Mouse (Mus musculus): ENCODE data around the gene Nipa1.

- TF ChIP-seq CTCF (conservative IDR thresholded peaks at IDR 0.05; ENCODE audit: insufficient read depth, insufficient read length, low read depth, low read length) (no peak), POLR2A (IDR thresholded peaks at IDR 0.05; ENCODE audit: low read depth, low read length) (no peak)
These were observed 38.2 kb downstream of the Nipa1 start for GRCm38 (mm10) chr7:55981511-55981910.
